Comparison of ENCODE assay signal across 22 mouse cellular contexts in the genomic region with DNA sequence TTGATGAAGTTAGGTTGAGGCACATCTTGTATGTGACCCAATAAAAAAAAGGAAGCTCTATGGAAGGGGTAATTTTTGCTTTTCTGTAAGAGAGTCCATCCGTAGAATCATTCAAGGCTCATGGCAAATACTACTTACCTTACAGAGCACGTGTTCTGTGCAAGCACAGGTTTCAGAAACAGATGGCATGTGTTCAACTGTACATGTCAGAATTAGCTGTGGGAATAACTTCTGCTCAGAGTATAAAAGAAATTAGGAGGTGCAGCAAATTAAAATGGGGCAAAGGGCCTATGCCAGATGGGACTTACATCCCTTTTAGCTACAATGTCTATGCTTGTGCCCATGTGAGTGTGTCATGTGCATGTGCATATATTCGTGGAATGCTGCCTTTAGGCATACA.
DNase-seq lines count a peak whose midpoint lies in the region; ATAC-seq and TF ChIP-seq lines count a peak whose summit lies in the region.
"Had no signal": no experiment of that assay in that cellular context is flagged by ENCODE, and none has a peak within 500 bp of the region (broad histone marks: within the 10 kb centered on the region; RNA-seq: fewer than 3 reads in every experiment).

No protein-coding gene starts in this region.

- 63% methylated on average over 3 of the region's 3 CpGs for WGBS in hindbrain, embryonic 13.5 days
- WGBS in hindbrain, embryonic 10.5 days = 87% methylated on average over 3 of the region's 3 CpGs
- WGBS in midbrain, embryonic 14.5 days = 70% methylated on average over 3 of the region's 3 CpGs
- WGBS in midbrain, embryonic 10.5 days = 89% methylated on average over 3 of the region's 3 CpGs
- WGBS in neural tube, embryonic 14.5 days = 63% methylated on average over 3 of the region's 3 CpGs
- WGBS in neural tube, embryonic 15.5 days = 56% methylated on average over 3 of the region's 3 CpGs
- WGBS in hindbrain, postnatal 0 days = 59% methylated on average over 3 of the region's 3 CpGs

- H3K27me3 ChIP-seq in hindbrain, embryonic 13.5 days = no peaks in the 10 kb centered on the region
- H3K27me3 ChIP-seq in hindbrain, embryonic 10.5 days (ENCODE audit: insufficient read depth, poor library complexity, severe bottlenecking) = no peaks in the 10 kb centered on the region
- H3K27me3 ChIP-seq in midbrain, embryonic 14.5 days (ENCODE audit: control insufficient read depth, insufficient read depth, low read length) = no peaks in the 10 kb centered on the region
- H3K27me3 ChIP-seq in midbrain, embryonic 10.5 days (ENCODE audit: low read depth, poor library complexity, severe bottlenecking) = no peaks in the 10 kb centered on the region
- H3K27me3 ChIP-seq in neural tube, embryonic 14.5 days (ENCODE audit: control insufficient read depth, insufficient read depth, low read length) = no peaks in the 10 kb centered on the region
- no peaks in the 10 kb centered on the region for H3K27me3 ChIP-seq in neural tube, embryonic 15.5 days (replicated peaks)
- no peaks in the 10 kb centered on the region for H3K27me3 ChIP-seq in hindbrain, postnatal 0 days (ENCODE audit: insufficient read depth, low read length)

- TF ChIP-seq CTCF in hindbrain, postnatal 0 days (IDR thresholded peaks at IDR 0.05; ENCODE audit: low read depth) = no peak

- no peaks in the 10 kb centered on the region for H3K36me3 ChIP-seq in hindbrain, embryonic 13.5 days
- no peaks in the 10 kb centered on the region for H3K36me3 ChIP-seq in hindbrain, embryonic 10.5 days
- H3K36me3 ChIP-seq in midbrain, embryonic 14.5 days (ENCODE audit: control insufficient read depth, insufficient read depth, low read length) = no peaks in the 10 kb centered on the region
- H3K36me3 ChIP-seq in midbrain, embryonic 10.5 days = no peaks in the 10 kb centered on the region
- no peaks in the 10 kb centered on the region for H3K36me3 ChIP-seq in neural tube, embryonic 14.5 days (ENCODE audit: control insufficient read depth, insufficient read depth, low read length)
- H3K36me3 ChIP-seq in neural tube, embryonic 15.5 days = no peaks in the 10 kb centered on the region
- no peaks in the 10 kb centered on the region for H3K36me3 ChIP-seq in hindbrain, postnatal 0 days (ENCODE audit: insufficient read depth, low read length)
- H3K36me3 ChIP-seq: forebrain, embryonic 10.5 days had no signal

- DNase-seq in hindbrain, embryonic 10.5 days (ENCODE audit: low spot score) = no peak
- peak; percentile 17 for DNase-seq in midbrain, embryonic 14.5 days
- DNase-seq in midbrain, embryonic 10.5 days (ENCODE audit: low spot score) = no peak
- DNase-seq in hindbrain, postnatal 0 days (ENCODE audit: low spot score) = peak; percentile 5
- no peak for DNase-seq in spleen, adult 12 weeks (ENCODE audit: low spot score)
- DNase-seq: adrenal gland, adult 2 months; adrenal gland, postnatal 14 days; cerebellum, adult 18-20 months; cerebellum, adult 9-10 months; cerebellum, postnatal 14 days; forebrain, postnatal 0 days; gastrocnemius, adult 2 months; gastrocnemius, postnatal 14 days; heart, adult 11 months had no signal

- H3K4me1 ChIP-seq in hindbrain, embryonic 13.5 days (replicated peaks) = no peaks in the 10 kb centered on the region
- no peaks in the 10 kb centered on the region for H3K4me1 ChIP-seq in hindbrain, embryonic 10.5 days (replicated peaks)
- no peaks in the 10 kb centered on the region for H3K4me1 ChIP-seq in midbrain, embryonic 14.5 days (ENCODE audit: control insufficient read depth, insufficient read depth, low read length)
- no peaks in the 10 kb centered on the region for H3K4me1 ChIP-seq in midbrain, embryonic 10.5 days
- H3K4me1 ChIP-seq in neural tube, embryonic 14.5 days (ENCODE audit: control insufficient read depth, insufficient read depth, low read length) = no peaks in the 10 kb centered on the region
- H3K4me1 ChIP-seq in neural tube, embryonic 15.5 days = no peaks in the 10 kb centered on the region
- H3K4me1 ChIP-seq in hindbrain, postnatal 0 days (ENCODE audit: insufficient read depth, low read length) = no peaks in the 10 kb centered on the region
- H3K4me1 ChIP-seq: forebrain, embryonic 10.5 days had no signal

- no peak overlapping the region for H3K4me3 ChIP-seq in hindbrain, embryonic 13.5 days
- H3K4me3 ChIP-seq in hindbrain, embryonic 10.5 days = no peak overlapping the region
- H3K4me3 ChIP-seq in midbrain, embryonic 14.5 days (replicated peaks; ENCODE audit: low read depth, low read length) = no peak overlapping the region
- no peak overlapping the region for H3K4me3 ChIP-seq in midbrain, embryonic 10.5 days
- no peak overlapping the region for H3K4me3 ChIP-seq in neural tube, embryonic 14.5 days (ENCODE audit: low read depth, low read length)
- no peak overlapping the region for H3K4me3 ChIP-seq in neural tube, embryonic 15.5 days (replicated peaks)
- no peak overlapping the region for H3K4me3 ChIP-seq in hindbrain, postnatal 0 days (ENCODE audit: low read length)
- H3K4me3 ChIP-seq: forebrain, embryonic 10.5 days; gastrocnemius, adult 2 months had no signal

- no peaks in the 10 kb centered on the region for H3K9me3 ChIP-seq in hindbrain, embryonic 13.5 days
- H3K9me3 ChIP-seq in hindbrain, embryonic 10.5 days = no peaks in the 10 kb centered on the region
- no peaks in the 10 kb centered on the region for H3K9me3 ChIP-seq in midbrain, embryonic 14.5 days (ENCODE audit: control insufficient read depth, low read length)
- H3K9me3 ChIP-seq in midbrain, embryonic 10.5 days (replicated peaks) = no peaks in the 10 kb centered on the region
- H3K9me3 ChIP-seq in neural tube, embryonic 14.5 days (ENCODE audit: control insufficient read depth, low read length) = no peaks in the 10 kb centered on the region
- no peaks in the 10 kb centered on the region for H3K9me3 ChIP-seq in neural tube, embryonic 15.5 days (replicated peaks)
- H3K9me3 ChIP-seq in hindbrain, postnatal 0 days (ENCODE audit: low read length) = no peaks in the 10 kb centered on the region
- H3K9me3 ChIP-seq: forebrain, embryonic 10.5 days had no signal

- no peak overlapping the region for H3K4me2 ChIP-seq in hindbrain, embryonic 13.5 days
- no peak overlapping the region for H3K4me2 ChIP-seq in midbrain, embryonic 14.5 days (ENCODE audit: low read length)
- no peak overlapping the region for H3K4me2 ChIP-seq in neural tube, embryonic 14.5 days (ENCODE audit: low read depth, low read length)
- no peak overlapping the region for H3K4me2 ChIP-seq in neural tube, embryonic 15.5 days
- no peak overlapping the region for H3K4me2 ChIP-seq in hindbrain, postnatal 0 days (ENCODE audit: low read depth, low read length)
- H3K4me2 ChIP-seq: heart, embryonic 11.5 days had no signal

- H3K27ac ChIP-seq in hindbrain, embryonic 13.5 days = no peak overlapping the region
- H3K27ac ChIP-seq in hindbrain, embryonic 10.5 days = no peak overlapping the region
- no peak overlapping the region for H3K27ac ChIP-seq in midbrain, embryonic 14.5 days (replicated peaks; ENCODE audit: low read depth, low read length)
- no peak overlapping the region for H3K27ac ChIP-seq in midbrain, embryonic 10.5 days (replicated peaks)
- no peak overlapping the region for H3K27ac ChIP-seq in neural tube, embryonic 14.5 days (ENCODE audit: low read depth, low read length)
- H3K27ac ChIP-seq in neural tube, embryonic 15.5 days (replicated peaks) = no peak overlapping the region
- no peak overlapping the region for H3K27ac ChIP-seq in hindbrain, postnatal 0 days
- H3K27ac ChIP-seq: forebrain, embryonic 10.5 days; gastrocnemius, adult 2 months had no signal

- peak; percentile 66; the same call in 1 of the 2 replicates for ATAC-seq in hindbrain, embryonic 13.5 days (ENCODE audit: low FRiP score)
- no peak for ATAC-seq in midbrain, embryonic 14.5 days (ENCODE audit: low FRiP score, low TSS enrichment)
- 0 out of 2 replicates have a peak, but pooled peaks have one; percentile 24 for ATAC-seq in neural tube, embryonic 14.5 days (ENCODE audit: low read depth)
- ATAC-seq in neural tube, embryonic 15.5 days (ENCODE audit: low FRiP score) = no peak
- no peak for ATAC-seq in hindbrain, postnatal 0 days
- ATAC-seq: CD4-positive, CD25-positive, alpha-beta regulatory T cell, adult 4 months; forebrain, postnatal 0 days; inflammation-experienced regulatory T-cells, adult 6 months; intestine, embryonic 16.5 days had no signal

- no peak overlapping the region for H3K9ac ChIP-seq in hindbrain, embryonic 13.5 days
- H3K9ac ChIP-seq in midbrain, embryonic 14.5 days (replicated peaks; ENCODE audit: low read length) = no peak overlapping the region
- H3K9ac ChIP-seq in neural tube, embryonic 14.5 days (replicated peaks; ENCODE audit: low read depth, low read length) = no peak overlapping the region
- H3K9ac ChIP-seq in neural tube, embryonic 15.5 days (replicated peaks) = no peak overlapping the region
- no peak overlapping the region for H3K9ac ChIP-seq in hindbrain, postnatal 0 days (replicated peaks; ENCODE audit: low read length)
- H3K9ac ChIP-seq: forebrain, postnatal 0 days had no signal

Comparison
In these comparisons a context has a peak if more than half of its experiments do, and no peak if none do; other contexts are left out.
1. ATAC-seq: peak in hindbrain, embryonic 13.5 days (single experiment) and neural tube, embryonic 14.5 days (single experiment); none in midbrain, embryonic 14.5 days (single experiment), neural tube, embryonic 15.5 days (single experiment) and hindbrain, postnatal 0 days (single experiment).
2. DNase-seq: peak in midbrain, embryonic 14.5 days (single experiment) and hindbrain, postnatal 0 days (single experiment); none in hindbrain, embryonic 10.5 days (single experiment), midbrain, embryonic 10.5 days (single experiment) and spleen, adult 12 weeks (single experiment).